Mouse (Mus musculus): Measurements from ENCODE around the gene Lrrc31. TPM values are rescaled to one million over a fixed set of nuclear protein-coding genes. Genes with fewer than 3 reads are reported as not detected.
"Not testable (repeated sequence)": the region's sequence is repeated elsewhere in the genome, so short reads cannot be mapped to it uniquely, and the experiment has no call there.

The Lrrc31 gene
- not detected in 2 replicates for polyA plus RNA-seq (2015; fragmentation: Nextera tagmentation; extraction: Ambion mirVana)

- not testable (repeated sequence) for H3K9ac ChIP-seq; H3K9me3 ChIP-seq (replicated peaks); ATAC-seq (replicated peaks; ENCODE audit: insufficient number of reproducible peaks, insufficient read depth, low FRiP score, low read depth); H3K27ac ChIP-seq; H3K4me2 ChIP-seq; H3K27me3 ChIP-seq; H3K4me1 ChIP-seq (replicated peaks); H3K36me3 ChIP-seq; H3K4me3 ChIP-seq
- WGBS, result 73% methylated on average over 6 of the region's 6 CpGs
These were observed at the start of gene Lrrc31 for GRCm38 (mm10) chr3:30699711-30700505. Gene Lrrc31, minus strand, starts transcription at chr3:30699843.

- Histone ChIP-seq H3K4me1 (replicated peaks) (no peaks in the 10 kb centered on the region), H3K4me3 (no peak overlapping the region), H3K4me2 (no peak overlapping the region), H3K36me3 (no peaks in the 10 kb centered on the region), H3K9ac (no peak overlapping the region), H3K27ac (no peak overlapping the region), H3K27me3 (no peaks in the 10 kb centered on the region), H3K9me3 (replicated peaks) (no peaks in the 10 kb centered on the region)
- 78% methylated on average over 9 of the region's 9 CpGs for WGBS
- ATAC-seq (replicated peaks; ENCODE audit: insufficient number of reproducible peaks, insufficient read depth, low FRiP score, low read depth), result no peak
These were observed 48.7 kb upstream of the Lrrc31 start for GRCm38 (mm10) chr3:30748316-30748715.

GRCm38 (mm10) chr3:30746006-30746405 is 46.4 kb upstream of the Lrrc31 start, which contains the start of gene Samd7:
Gene Samd7, plus strand, starts transcription at chr3:30746293.
- WGBS, result 72% methylated on average over 7 of the region's 7 CpGs
- Histone ChIP-seq H3K4me1 (replicated peaks) (no peaks in the 10 kb centered on the region), H3K4me2 (no peak within 1 kb of the TSS), H3K27me3 (no peaks in the 10 kb centered on the region), H3K27ac (no peak within 1 kb of the TSS), H3K9ac (no peak within 1 kb of the TSS), H3K4me3 (no peak within 1 kb of the TSS), H3K36me3 (no peaks in the 10 kb centered on the region), H3K9me3 (replicated peaks) (no peaks in the 10 kb centered on the region)
- no peak for ATAC-seq (replicated peaks; ENCODE audit: insufficient number of reproducible peaks, insufficient read depth, low FRiP score, low read depth)

- H3K4me1 ChIP-seq (replicated peaks), result no peaks in the 10 kb centered on the region
- no peak overlapping the region for H3K27ac ChIP-seq
- no peaks in the 10 kb centered on the region for H3K9me3 ChIP-seq (replicated peaks)
- no peaks in the 10 kb centered on the region for H3K36me3 ChIP-seq
- no peak overlapping the region for H3K4me2 ChIP-seq
- WGBS, result 85% methylated on average over 7 of the region's 7 CpGs
- H3K27me3 ChIP-seq, result no peaks in the 10 kb centered on the region
- no peak overlapping the region for H3K9ac ChIP-seq
- no peak for ATAC-seq (replicated peaks; ENCODE audit: insufficient number of reproducible peaks, insufficient read depth, low FRiP score, low read depth)
- H3K4me3 ChIP-seq, result no peak overlapping the region
These were observed 43.2 kb upstream of the Lrrc31 start for GRCm38 (mm10) chr3:30742891-30743290.

- Histone ChIP-seq H3K9me3 (replicated peaks) (no peaks in the 10 kb centered on the region), H3K4me3 (no peak overlapping the region), H3K36me3 (no peaks in the 10 kb centered on the region), H3K4me2 (no peak overlapping the region), H3K27ac (no peak overlapping the region), H3K9ac (no peak overlapping the region), H3K27me3 (no peaks in the 10 kb centered on the region), H3K4me1 (replicated peaks) (no peaks in the 10 kb centered on the region)
- WGBS, result 63% methylated on average over 6 of the region's 6 CpGs
- no peak for ATAC-seq (replicated peaks; ENCODE audit: insufficient number of reproducible peaks, insufficient read depth, low FRiP score, low read depth)
These were observed 41.7 kb upstream of the Lrrc31 start for GRCm38 (mm10) chr3:30741306-30741705.

GRCm38 (mm10) chr3:30736809-30737208 is 37.2 kb upstream of the Lrrc31 start:
- WGBS, result 75% methylated on average over 9 of the region's 9 CpGs
- no peaks in the 10 kb centered on the region for H3K4me1 ChIP-seq (replicated peaks)
- H3K4me3 ChIP-seq, result no peak overlapping the region
- H3K4me2 ChIP-seq, result no peak overlapping the region
- H3K9ac ChIP-seq, result no peak overlapping the region
- H3K27me3 ChIP-seq, result no peaks in the 10 kb centered on the region
- no peaks in the 10 kb centered on the region for H3K9me3 ChIP-seq (replicated peaks)
- H3K36me3 ChIP-seq, result no peaks in the 10 kb centered on the region
- H3K27ac ChIP-seq, result no peak overlapping the region
- no peak for ATAC-seq (replicated peaks; ENCODE audit: insufficient number of reproducible peaks, insufficient read depth, low FRiP score, low read depth)

GRCm38 (mm10) chr3:30729046-30729445 is 29.4 kb upstream of the Lrrc31 start:
- no peaks in the 10 kb centered on the region for H3K4me1 ChIP-seq (replicated peaks)
- 76% methylated on average over 5 of the region's 5 CpGs for WGBS
- no peaks in the 10 kb centered on the region for H3K9me3 ChIP-seq (replicated peaks)
- no peak overlapping the region for H3K9ac ChIP-seq
- no peak overlapping the region for H3K27ac ChIP-seq
- H3K27me3 ChIP-seq, result no peaks in the 10 kb centered on the region
- H3K4me3 ChIP-seq, result no peak overlapping the region
- no peak overlapping the region for H3K4me2 ChIP-seq
- no peak for ATAC-seq (replicated peaks; ENCODE audit: insufficient number of reproducible peaks, insufficient read depth, low FRiP score, low read depth)
- no peaks in the 10 kb centered on the region for H3K36me3 ChIP-seq

GRCm38 (mm10) chr3:30727209-30727608 is 27.6 kb upstream of the Lrrc31 start:
- no peaks in the 10 kb centered on the region for H3K27me3 ChIP-seq
- no peaks in the 10 kb centered on the region for H3K9me3 ChIP-seq (replicated peaks)
- H3K4me2 ChIP-seq, result no peak overlapping the region
- no peak overlapping the region for H3K9ac ChIP-seq
- 72% methylated on average over 4 of the region's 4 CpGs for WGBS
- H3K36me3 ChIP-seq, result no peaks in the 10 kb centered on the region
- no peak overlapping the region for H3K4me3 ChIP-seq
- H3K27ac ChIP-seq, result no peak overlapping the region
- peaks cover 3% of the 10 kb centered on the region for H3K4me1 ChIP-seq (replicated peaks)
- no peak for ATAC-seq (replicated peaks; ENCODE audit: insufficient number of reproducible peaks, insufficient read depth, low FRiP score, low read depth)

- H3K9me3 ChIP-seq (replicated peaks), result no peaks in the 10 kb centered on the region
- peaks cover 3% of the 10 kb centered on the region for H3K4me1 ChIP-seq (replicated peaks)
- H3K27me3 ChIP-seq, result no peaks in the 10 kb centered on the region
- H3K4me3 ChIP-seq, result no peak overlapping the region
- no peak overlapping the region for H3K9ac ChIP-seq
- no peak for ATAC-seq (replicated peaks; ENCODE audit: insufficient number of reproducible peaks, insufficient read depth, low FRiP score, low read depth)
- whole genome bisulfite sequencing, result 80% methylated on average over 7 of the region's 7 CpGs
- no peak overlapping the region for H3K4me2 ChIP-seq
- no peaks in the 10 kb centered on the region for H3K36me3 ChIP-seq
- no peak overlapping the region for H3K27ac ChIP-seq
These were observed 25.9 kb upstream of the Lrrc31 start for GRCm38 (mm10) chr3:30725514-30725913.

- Histone ChIP-seq H3K4me2 (no peak overlapping the region), H3K27ac (no peak overlapping the region), H3K27me3 (no peaks in the 10 kb centered on the region), H3K9me3 (replicated peaks) (no peaks in the 10 kb centered on the region), H3K4me3 (no peak overlapping the region), H3K36me3 (no peaks in the 10 kb centered on the region), H3K4me1 (replicated peaks) (peaks cover 3% of the 10 kb centered on the region), H3K9ac (no peak overlapping the region)
- ATAC-seq (replicated peaks; ENCODE audit: insufficient number of reproducible peaks, insufficient read depth, low FRiP score, low read depth), result no peak
- WGBS, result 63% methylated on average over 10 of the region's 10 CpGs
These were observed 25.3 kb upstream of the Lrrc31 start for GRCm38 (mm10) chr3:30724848-30725465.

GRCm38 (mm10) chr3:30724105-30724824 is 24.6 kb upstream of the Lrrc31 start:
- H3K27ac ChIP-seq, result no peak overlapping the region
- H3K4me3 ChIP-seq, result no peak overlapping the region
- peaks cover 3% of the 10 kb centered on the region for H3K4me1 ChIP-seq (replicated peaks)
- WGBS, result 57% methylated on average over 10 of the region's 10 CpGs
- H3K9ac ChIP-seq, result no peak overlapping the region
- H3K9me3 ChIP-seq (replicated peaks), result no peaks in the 10 kb centered on the region
- no peaks in the 10 kb centered on the region for H3K36me3 ChIP-seq
- no peak for ATAC-seq (replicated peaks; ENCODE audit: insufficient number of reproducible peaks, insufficient read depth, low FRiP score, low read depth)
- no peak overlapping the region for H3K4me2 ChIP-seq
- no peaks in the 10 kb centered on the region for H3K27me3 ChIP-seq
